Mouse (Mus musculus): ENCODE measurements at regions not wholly inside any gene's neighbourhood (a gene's known extent, or its start where the extent isn't known, plus 50 kb on each side); places are given as distances from the start of the nearest gene placed in this dataset.

DNA sequence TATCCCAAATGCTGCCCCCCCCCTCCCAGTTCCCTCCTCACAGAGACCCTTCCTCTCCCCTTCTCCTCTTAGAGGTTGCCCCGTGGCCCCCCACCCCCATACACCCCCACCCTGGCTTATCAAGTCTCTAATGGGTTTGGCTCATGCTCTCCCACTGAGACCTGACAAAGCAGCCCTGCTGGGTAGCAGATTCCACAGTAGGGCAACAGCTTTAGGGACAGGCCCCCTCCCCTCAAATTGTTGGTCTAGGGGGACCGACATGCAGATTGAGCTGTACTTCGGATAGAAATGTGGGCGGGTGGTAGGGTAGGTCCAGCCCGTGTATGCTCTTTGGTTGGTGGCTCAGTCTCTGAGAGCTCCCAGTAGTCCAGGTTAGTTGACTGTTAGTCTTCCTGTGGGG lies 113.3 kb downstream of the Zfp281 start:
- Histone ChIP-seq H3K4me3 (ENCODE audit: insufficient read depth, low read length) (no peak overlapping the region), H3K27ac (ENCODE audit: insufficient read depth, low read depth, low read length) (no peak overlapping the region), H3K4me1 (ENCODE audit: control insufficient read depth, insufficient read depth, low read length) (no peaks in the 10 kb centered on the region)
- TF ChIP-seq CTCF (IDR thresholded peaks at IDR 0.05; ENCODE audit: low read depth, low read length), result no peak
- no peak for TF ChIP-seq POLR2A (IDR thresholded peaks at IDR 0.05; ENCODE audit: borderline replicate concordance, low read depth, low read length)

- TF ChIP-seq CTCF (IDR thresholded peaks at IDR 0.05; ENCODE audit: low read depth, low read length) (peak; percentile 61), POLR2A (IDR thresholded peaks at IDR 0.05; ENCODE audit: borderline replicate concordance, low read depth, low read length) (no peak)
- H3K27ac ChIP-seq (ENCODE audit: insufficient read depth, low read depth, low read length), result no peak overlapping the region
- no peak overlapping the region for H3K4me3 ChIP-seq (ENCODE audit: insufficient read depth, low read length)
- H3K4me1 ChIP-seq (ENCODE audit: control insufficient read depth, insufficient read depth, low read length), result no peaks in the 10 kb centered on the region
Measured at GRCm38 (mm10) chr1:136739486-136739885, 114.8 kb downstream of the Zfp281 start.

DNA sequence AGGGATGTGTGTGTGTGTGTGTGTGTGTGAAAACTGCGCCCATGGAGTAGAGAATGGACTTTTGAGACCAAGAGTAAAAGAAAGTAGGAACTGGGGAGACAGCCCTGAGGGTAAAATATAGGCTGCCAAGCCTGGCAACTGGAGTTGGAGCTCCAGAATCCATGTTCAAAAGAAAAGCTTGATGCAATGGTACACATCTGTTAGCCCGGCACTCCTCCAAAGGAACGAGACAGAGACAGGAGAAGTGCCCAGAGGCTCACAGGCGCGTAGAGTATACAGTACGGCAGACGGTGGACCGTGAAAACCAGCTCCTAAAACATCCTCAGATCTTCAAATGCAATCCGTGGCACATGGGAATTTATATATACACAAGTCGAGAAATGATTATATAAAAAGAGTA lies 116.4 kb downstream of the Zfp281 start:
- TF ChIP-seq CTCF (IDR thresholded peaks at IDR 0.05; ENCODE audit: low read depth, low read length), result no peak
- no peak for TF ChIP-seq POLR2A (IDR thresholded peaks at IDR 0.05; ENCODE audit: borderline replicate concordance, low read depth, low read length)
- H3K4me3 ChIP-seq (ENCODE audit: insufficient read depth, low read length), result no peak overlapping the region
- no peak overlapping the region for H3K27ac ChIP-seq (ENCODE audit: insufficient read depth, low read depth, low read length)
- H3K4me1 ChIP-seq (ENCODE audit: control insufficient read depth, insufficient read depth, low read length), result no peaks in the 10 kb centered on the region

DNA sequence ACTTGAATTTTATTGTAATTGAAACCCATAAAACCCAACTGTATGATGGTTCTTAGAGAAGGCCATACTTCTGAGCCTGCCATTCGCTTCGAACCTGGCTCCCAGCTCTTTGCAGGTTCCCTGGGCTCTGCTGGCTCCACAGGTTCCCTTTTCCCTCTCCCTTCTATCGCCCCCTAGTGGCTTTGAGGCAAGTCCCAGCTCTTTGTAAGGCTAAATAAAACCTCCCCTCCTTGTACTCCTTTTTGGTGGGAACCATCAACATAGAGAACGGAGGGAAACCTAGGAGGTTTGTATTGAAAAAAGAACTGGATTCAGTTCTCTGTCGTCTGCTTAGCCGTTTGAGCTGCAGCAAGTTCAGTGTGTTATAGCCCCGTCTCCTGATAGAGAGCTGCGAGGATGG lies 124.5 kb downstream of the Zfp281 start:
- H3K27ac ChIP-seq (ENCODE audit: insufficient read depth, low read depth, low read length), result no peak overlapping the region
- TF ChIP-seq CTCF (IDR thresholded peaks at IDR 0.05; ENCODE audit: low read depth, low read length) (peak; percentile 30; the same call in 1 of the 2 replicates), POLR2A (IDR thresholded peaks at IDR 0.05; ENCODE audit: borderline replicate concordance, low read depth, low read length) (no peak)
- H3K4me3 ChIP-seq (ENCODE audit: insufficient read depth, low read length), result no peak overlapping the region
- H3K4me1 ChIP-seq (ENCODE audit: control insufficient read depth, insufficient read depth, low read length), result no peaks in the 10 kb centered on the region

- no peak overlapping the region for H3K4me3 ChIP-seq (ENCODE audit: insufficient read depth, low read length)
- TF ChIP-seq POLR2A (IDR thresholded peaks at IDR 0.05; ENCODE audit: borderline replicate concordance, low read depth, low read length) (no peak), CTCF (IDR thresholded peaks at IDR 0.05; ENCODE audit: low read depth, low read length) (no peak)
- H3K4me1 ChIP-seq (ENCODE audit: control insufficient read depth, insufficient read depth, low read length), result no peaks in the 10 kb centered on the region
- H3K27ac ChIP-seq (ENCODE audit: insufficient read depth, low read depth, low read length), result no peak overlapping the region
Measured at GRCm38 (mm10) chr1:136751464-136752191, 126.9 kb downstream of the Zfp281 start.

GRCm38 (mm10) chr1:136754286-136754685 lies 129.6 kb downstream of the Zfp281 start:
- no peaks in the 10 kb centered on the region for H3K4me1 ChIP-seq (ENCODE audit: control insufficient read depth, insufficient read depth, low read length)
- TF ChIP-seq POLR2A (IDR thresholded peaks at IDR 0.05; ENCODE audit: borderline replicate concordance, low read depth, low read length) (no peak), CTCF (IDR thresholded peaks at IDR 0.05; ENCODE audit: low read depth, low read length) (no peak)
- H3K27ac ChIP-seq (ENCODE audit: insufficient read depth, low read depth, low read length), result no peak overlapping the region
- H3K4me3 ChIP-seq (ENCODE audit: insufficient read depth, low read length), result no peak overlapping the region

DNA sequence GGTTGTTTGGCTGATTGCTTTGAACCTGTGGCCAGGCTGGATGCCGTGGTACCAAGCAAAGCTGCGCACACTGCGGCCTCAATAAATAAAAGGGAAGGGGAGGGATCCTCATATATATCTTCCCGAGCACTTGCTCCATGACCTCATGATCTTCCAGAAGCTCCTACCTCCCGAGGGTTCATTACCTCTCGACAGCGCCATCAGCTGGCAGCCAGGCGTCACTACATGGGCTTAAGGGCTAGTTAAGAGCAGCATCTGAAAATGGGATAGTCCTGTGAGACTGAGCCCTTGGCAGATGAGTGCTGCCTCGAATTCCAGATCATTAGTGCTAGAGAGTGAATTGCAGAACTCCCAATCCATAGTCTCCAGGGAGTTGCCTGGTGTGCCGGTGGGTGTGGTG lies 134.0 kb downstream of the Zfp281 start:
- H3K27ac ChIP-seq (ENCODE audit: insufficient read depth, low read depth, low read length), result no peak overlapping the region
- TF ChIP-seq CTCF (IDR thresholded peaks at IDR 0.05; ENCODE audit: low read depth, low read length) (no peak), POLR2A (IDR thresholded peaks at IDR 0.05; ENCODE audit: borderline replicate concordance, low read depth, low read length) (no peak)
- H3K4me3 ChIP-seq (ENCODE audit: insufficient read depth, low read length), result no peak overlapping the region
- no peaks in the 10 kb centered on the region for H3K4me1 ChIP-seq (ENCODE audit: control insufficient read depth, insufficient read depth, low read length)

DNA sequence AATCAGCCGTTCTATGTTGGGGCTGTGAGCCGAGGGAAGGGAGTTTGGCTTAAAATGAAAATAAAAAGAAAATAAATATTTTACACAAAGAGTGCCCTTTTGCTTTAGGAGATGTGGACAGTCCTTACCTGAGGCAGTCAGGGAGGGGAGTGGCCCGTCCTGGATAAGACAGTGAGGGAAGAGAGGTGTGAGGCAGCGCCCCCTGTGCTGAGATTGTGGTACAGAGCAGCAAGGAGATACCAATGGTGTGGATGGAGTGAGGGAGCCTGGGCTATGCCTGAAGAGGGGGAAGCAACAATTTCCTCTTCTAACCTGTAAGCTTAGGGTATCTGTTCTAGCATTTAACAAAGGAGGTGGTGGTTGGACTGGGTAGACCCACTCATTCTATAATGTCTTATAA lies 134.5 kb downstream of the Zfp281 start:
- Histone ChIP-seq H3K4me3 (ENCODE audit: insufficient read depth, low read length) (no peak overlapping the region), H3K27ac (ENCODE audit: insufficient read depth, low read depth, low read length) (no peak overlapping the region), H3K4me1 (ENCODE audit: control insufficient read depth, insufficient read depth, low read length) (no peaks in the 10 kb centered on the region)
- TF ChIP-seq POLR2A (IDR thresholded peaks at IDR 0.05; ENCODE audit: borderline replicate concordance, low read depth, low read length), result no peak
- no peak for TF ChIP-seq CTCF (IDR thresholded peaks at IDR 0.05; ENCODE audit: low read depth, low read length)

GRCm38 (mm10) chr1:136761467-136761866 lies 136.8 kb downstream of the Zfp281 start:
- TF ChIP-seq POLR2A (IDR thresholded peaks at IDR 0.05; ENCODE audit: borderline replicate concordance, low read depth, low read length) (no peak), CTCF (IDR thresholded peaks at IDR 0.05; ENCODE audit: low read depth, low read length) (no peak)
- no peak overlapping the region for H3K27ac ChIP-seq (ENCODE audit: insufficient read depth, low read depth, low read length)
- H3K4me3 ChIP-seq (ENCODE audit: insufficient read depth, low read length), result no peak overlapping the region
- no peaks in the 10 kb centered on the region for H3K4me1 ChIP-seq (ENCODE audit: control insufficient read depth, insufficient read depth, low read length)

DNA sequence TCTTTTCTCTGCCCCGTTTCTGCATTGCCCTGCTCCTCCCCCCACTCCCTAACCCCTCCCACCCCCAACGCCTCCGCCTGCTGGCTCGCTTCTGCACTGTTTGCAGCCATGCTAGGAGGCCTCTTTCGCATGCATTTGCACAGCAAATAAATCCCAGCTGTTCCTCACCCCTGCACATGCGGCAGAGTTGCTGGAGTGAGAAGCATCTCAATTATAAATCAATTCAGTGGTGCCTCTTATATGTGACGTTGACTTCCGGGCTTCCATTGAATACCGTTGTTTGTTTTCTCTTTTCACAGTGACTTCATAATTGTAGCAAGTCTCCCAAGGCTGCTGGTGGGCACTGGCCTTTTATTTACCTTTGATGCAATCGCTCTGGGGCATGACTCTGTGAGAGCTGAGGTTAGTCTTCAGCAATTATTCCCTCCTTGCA lies 144.3 kb downstream of the Zfp281 start:
- H3K27ac ChIP-seq (ENCODE audit: insufficient read depth, low read depth, low read length), result no peak overlapping the region
- no peak overlapping the region for H3K4me3 ChIP-seq (ENCODE audit: insufficient read depth, low read length)
- no peaks in the 10 kb centered on the region for H3K4me1 ChIP-seq (ENCODE audit: control insufficient read depth, insufficient read depth, low read length)
- no peak for TF ChIP-seq CTCF (IDR thresholded peaks at IDR 0.05; ENCODE audit: low read depth, low read length)
- no peak for TF ChIP-seq POLR2A (IDR thresholded peaks at IDR 0.05; ENCODE audit: borderline replicate concordance, low read depth, low read length)
